Mouse (Mus musculus) Muller cell, postnatal 12 days (primary cell): ENCODE data around the gene Dnaaf1.

Experiments used
- DNase-seq: peaks from one replicate; pipeline ENCODE4 v3.0.0-alpha.2; 2015; ENCODE audit errors: inconsistent ontology term

Gene Dnaaf1

DNA sequence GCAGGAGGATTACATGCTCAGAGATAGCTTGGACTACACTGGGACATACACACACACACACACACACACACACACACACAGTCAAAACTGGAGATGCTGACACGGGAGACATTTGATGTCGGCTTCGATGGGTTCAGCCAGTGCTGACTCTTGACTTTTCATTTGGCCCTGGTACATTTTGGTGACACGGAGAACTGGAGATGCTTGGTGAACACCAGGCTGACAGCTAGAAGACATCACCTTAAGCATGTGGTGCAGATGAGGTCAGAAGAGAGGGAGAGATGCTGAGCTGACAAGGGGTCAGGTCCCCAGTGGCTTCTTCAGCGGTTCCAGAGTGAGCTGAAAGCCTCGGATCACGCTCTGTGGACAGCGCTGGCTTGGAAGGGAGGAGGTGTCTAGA is 48.0 kb downstream of the Dnaaf1 start:
- no peak for DNase-seq

DNA sequence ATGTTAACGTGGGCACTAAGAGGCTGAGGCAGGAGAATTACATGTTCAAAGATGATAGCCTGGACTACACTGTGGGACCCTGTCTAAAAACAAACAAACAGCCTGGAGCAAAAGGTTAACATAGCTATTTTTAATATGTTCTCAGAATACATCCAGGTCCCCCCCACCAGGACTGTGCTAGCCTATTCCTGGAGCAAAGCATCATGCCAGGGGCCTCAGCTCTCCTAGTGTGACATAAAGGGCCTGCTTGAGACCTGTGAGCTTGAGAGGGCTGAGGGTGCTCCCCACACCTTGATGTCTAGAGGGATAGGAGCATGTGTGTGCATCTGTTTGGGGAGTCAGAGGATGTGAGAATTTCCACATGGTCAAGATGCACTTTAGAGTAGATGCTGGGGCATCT is 48.7 kb downstream of the Dnaaf1 start:
- DNase-seq: no peak

DNA sequence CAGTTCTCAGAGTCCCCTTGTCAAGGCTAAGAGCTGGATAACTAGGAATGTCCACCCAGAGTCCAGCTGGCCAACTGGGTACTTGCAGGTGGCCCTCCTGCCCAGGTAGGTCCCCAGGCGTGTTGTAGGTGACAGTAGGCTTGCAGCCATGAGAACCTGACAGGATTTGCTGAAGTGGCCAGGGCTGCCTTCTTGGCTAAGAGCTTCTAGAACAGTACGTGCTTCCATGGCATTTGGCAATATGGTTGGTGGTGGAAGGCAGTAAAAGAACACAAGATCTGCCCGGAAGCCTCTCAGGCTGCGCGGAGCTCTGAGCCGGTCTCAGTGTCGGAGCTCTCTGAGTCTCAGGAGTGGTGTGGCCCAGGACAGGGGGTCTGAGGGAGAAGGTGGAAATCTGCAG is 49.9 kb downstream of the Dnaaf1 start:
- DNase-seq: no peak

DNA sequence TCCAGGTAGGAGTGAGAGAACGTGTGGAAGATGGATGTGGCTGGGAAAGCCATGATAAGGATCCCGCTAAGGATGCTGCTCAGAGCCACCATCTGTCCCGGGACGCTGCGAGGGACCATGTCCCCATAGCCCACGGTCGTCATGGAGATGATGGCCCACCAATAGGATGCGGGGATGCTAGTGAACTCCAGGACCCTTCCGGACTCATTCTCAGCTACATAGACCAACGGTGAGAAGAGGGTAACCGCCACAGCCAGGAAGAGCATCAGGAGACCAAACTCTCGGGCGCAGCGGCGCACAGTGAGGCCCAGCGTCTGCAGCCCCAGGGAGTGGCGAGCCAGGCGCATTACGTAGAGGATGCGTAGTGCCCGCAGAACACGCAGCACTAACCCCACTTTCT is 50.8 kb downstream of the Dnaaf1 start:
- no peak for DNase-seq

DNA sequence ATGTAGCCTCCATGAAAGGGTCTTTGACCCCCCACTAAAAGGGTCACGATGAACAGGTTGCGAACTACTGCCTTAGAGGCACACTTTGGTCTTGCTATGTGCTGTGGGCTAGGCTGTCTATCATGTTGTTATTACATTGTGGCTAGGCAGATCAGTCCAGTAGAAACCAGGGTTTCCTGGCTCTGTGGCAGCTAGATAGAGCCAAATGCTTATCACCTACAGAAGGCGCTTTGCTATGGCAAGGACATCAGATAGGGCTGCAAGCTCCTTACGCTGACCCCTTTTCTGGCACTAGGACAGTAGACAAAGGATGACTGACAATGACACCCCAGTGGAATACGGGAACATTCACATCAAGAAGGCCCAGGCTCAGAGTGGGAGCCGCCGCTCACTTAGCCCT is 52.2 kb downstream of the Dnaaf1 start:
- no peak for DNase-seq

DNA sequence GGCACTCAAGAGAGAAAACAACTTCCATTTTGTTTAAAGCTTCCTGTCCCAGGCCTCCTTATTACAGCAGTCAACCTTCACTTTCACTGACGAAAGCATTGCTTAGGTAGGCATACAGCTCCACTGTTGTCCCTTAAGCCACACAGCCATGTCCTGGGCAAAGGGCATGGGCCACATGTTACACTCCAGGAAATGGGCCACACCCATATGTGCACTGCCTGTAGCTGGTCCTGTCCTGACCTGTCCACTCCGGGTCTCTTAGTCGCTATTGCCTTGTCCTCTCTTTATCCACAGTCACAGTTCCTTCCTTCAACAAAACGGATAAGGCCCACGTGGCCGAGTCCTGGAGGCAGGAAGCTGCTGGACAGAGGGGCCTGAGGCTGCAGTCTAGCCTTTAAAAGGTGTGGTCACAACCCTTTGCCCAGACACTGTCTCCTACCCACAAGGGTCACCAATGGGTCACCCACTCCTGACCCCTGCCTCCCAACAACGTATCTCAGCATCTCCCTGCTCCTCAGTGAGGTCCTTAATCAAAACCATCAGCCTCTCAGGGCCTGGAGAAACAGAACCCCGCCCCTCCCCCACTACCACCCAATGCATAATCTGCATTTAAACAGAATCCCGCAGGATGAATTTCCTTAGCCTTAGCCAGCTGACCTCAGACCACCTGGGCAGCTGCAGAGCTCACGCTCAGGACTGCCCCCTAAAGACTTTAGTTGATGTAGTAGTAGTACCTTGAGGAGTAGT is 52.8 kb downstream of the Dnaaf1 start:
- no peak for DNase-seq

DNA sequence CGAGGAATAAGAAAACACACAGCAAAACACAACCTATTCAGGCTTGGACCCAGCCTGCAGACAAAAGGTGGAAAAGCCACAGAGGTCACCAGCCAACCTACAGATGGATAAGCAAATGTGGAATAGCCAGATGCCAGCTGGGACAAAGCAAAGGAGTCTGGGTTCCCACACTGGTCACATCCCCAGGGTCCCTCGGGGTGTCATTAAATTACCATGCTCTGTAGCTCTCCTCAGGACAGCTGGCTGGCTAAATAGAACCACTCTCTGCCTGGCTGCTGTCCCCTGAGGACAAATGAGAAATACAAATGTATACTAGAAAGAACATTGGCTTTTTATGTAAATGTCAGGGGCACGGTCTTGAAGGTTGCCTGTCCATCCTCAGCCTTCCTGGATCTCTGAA is 55.8 kb downstream of the Dnaaf1 start:
- DNase-seq: no peak

DNA sequence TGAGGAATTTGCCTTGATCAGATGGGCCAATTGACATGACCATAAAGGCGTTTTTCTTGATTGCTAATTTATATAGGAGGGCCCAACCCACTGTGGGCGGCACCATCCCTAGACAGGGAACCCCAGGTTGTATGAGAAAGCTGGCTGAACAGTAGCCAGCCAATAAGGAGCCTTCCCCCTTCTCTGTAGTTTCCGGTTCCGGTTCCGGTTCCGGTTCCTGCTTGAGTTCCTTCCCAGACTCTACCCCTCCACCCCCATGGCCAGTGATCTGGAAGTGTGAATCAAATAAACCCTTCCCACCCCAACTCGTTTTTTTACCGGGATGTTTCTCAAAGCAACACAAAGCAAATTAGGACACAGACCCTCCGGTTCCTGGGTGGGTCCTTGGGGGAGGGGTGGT is 57.2 kb downstream of the Dnaaf1 start:
- DNase-seq: no peak

DNA sequence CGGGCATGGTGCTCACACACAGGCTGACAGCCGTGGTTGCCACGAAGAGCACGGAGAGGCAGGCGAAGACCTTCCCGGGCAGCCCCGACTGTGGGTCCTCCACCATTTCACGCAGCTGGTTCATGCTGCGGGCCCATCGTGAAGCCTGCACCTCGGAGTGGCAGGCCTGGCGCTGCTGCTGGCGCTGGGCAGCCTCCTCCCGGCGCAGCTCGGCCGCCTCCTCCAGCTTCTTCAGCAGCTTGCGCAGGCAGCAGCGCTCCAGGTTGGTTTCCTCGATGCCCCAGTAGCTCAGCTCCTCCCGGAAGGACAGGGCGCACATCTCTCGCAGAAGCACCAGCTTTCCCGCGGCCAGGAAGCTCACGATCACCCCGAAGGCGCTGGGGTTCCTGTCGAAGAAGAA is 57.9 kb downstream of the Dnaaf1 start:
- DNase-seq: no peak

DNA sequence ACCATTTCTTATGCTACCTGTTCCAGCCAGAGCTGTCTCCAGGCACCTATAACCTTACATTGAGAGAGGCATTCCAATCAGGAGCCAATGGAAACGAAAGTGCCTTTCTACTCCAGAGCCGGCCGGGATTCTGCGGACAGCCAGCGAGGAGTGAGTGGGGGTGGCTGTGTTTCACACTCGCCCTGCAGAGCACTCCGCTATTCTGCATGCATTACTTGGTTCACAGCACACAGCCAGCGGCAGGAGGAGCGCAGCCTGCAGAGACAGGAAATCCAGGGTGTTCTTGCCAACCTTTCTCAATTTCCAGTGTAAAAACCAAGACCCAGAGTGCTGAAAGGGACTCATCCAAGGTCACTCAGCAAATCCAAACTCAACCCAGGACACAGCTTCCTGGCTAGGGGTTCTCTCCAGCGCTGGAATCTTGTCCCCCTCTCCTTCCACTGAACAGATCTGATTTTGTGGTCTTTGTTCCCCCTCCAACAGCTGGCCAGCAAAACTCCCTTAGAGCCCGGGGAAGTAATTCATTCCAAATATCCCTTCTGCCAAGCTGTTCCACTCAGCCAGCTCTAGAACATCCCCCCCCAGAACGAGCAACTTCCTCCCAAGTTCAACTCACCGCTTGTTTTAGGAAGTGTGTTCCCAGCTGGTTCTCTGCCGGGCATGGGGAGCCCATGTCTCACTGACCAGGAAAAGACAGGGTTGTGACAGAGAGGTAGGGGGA is 59.7 kb downstream of the Dnaaf1 start:
- peak; percentile 31 for DNase-seq

DNA sequence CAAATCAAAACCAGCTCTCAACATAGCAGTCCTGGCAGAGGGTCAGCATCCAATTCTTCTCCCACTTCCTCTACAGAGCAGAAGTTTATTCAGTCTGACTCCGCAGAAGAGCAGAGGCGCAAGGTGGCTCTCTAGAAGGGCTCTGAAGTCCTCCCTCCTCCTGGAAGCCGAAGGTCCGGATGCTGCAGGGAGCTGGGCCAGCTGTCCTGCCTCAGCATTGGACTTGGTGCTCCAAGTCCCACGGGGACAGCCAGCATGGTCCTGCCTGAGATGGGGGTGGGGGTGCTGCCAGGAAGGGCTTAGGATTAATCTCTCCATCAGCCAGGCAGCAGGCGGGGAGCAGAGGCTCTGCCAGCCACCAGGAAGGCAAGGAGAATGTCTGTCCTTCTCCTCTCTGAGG is 60.3 kb downstream of the Dnaaf1 start, which contains the start of gene Kcng4:
Kcng4 (minus strand) TSS at position 303 of the 400 bp plus-strand sequence.
- no peak for DNase-seq

DNA sequence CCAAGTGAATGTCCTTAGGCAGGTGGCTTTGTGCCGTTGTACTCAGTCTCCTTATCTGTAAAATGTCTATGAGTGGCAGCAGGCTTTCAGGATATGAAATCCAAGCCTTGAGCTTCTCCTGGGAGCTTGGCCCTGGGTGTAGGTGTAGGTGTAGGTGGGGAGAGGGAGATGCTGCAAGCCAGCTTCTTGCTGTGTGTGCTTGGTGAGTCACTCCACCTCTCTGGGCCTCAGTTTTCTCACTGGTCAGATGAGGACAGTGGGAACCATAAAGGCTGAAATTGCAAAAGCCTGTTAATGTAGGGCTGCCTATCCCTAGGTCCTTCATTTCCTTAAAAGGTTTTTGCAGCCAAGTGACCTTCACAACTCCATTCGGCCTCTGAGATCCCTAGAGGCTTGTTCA is 60.9 kb downstream of the Dnaaf1 start:
- no peak for DNase-seq

DNA sequence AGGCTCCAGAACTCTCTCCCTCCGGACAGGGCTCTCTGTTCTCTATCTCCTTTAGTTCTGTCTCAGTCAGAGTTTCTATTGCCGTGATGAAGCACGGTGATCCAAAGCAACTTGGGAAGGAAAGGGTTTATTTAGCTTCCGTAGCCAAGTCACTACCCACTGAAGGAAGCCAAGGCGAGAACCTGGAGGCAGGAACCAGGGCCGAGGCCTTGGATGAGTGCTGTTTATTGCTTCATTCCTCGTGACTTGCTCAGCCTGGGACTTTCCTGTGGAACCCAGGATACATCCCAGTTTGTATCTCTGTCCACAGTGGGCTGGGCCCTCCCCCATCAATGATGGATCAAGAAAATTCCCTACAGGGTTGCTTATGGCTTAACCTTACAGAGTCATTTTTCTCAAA is 61.7 kb downstream of the Dnaaf1 start:
- no peak for DNase-seq

DNA sequence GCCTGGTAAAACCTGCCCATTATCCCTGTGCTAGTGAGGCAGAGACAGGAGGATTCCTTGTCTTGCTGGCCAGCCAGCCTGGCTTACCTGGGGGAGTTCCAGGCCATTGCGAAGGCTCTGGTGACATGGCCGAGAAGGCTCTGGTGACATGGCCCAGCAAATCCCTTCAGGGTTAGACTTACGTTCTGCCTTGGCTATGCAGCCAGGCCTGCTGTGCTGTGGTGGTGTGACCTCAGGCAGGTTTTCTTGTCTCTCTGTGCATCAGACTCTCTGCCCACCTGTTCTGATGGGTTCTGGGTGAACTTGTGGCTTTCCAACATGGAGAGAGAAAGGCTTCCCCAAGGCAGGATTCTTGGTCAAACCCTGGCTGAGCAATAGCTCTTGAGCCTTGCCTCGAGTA is 62.3 kb downstream of the Dnaaf1 start:
- DNase-seq: no peak

DNA sequence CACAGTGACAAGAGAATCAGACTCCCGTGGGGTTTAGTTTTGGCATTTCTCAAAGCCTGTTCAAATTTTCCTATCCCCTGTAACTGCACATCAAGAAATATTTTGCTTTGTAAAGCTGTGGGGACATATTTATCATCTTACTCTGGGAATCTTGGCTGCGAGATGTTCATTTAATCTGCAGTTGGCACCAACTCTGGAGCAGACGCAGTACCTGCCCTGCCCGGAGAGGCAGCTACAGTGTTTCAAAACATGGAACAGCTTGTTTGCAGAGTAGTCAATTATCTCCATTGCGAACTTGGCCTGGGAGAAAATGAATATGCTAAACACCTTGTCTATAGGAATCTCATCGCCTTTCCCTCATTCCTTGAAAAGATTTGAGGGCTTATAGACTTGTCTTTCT is 63.2 kb downstream of the Dnaaf1 start:
- DNase-seq: no peak

DNA sequence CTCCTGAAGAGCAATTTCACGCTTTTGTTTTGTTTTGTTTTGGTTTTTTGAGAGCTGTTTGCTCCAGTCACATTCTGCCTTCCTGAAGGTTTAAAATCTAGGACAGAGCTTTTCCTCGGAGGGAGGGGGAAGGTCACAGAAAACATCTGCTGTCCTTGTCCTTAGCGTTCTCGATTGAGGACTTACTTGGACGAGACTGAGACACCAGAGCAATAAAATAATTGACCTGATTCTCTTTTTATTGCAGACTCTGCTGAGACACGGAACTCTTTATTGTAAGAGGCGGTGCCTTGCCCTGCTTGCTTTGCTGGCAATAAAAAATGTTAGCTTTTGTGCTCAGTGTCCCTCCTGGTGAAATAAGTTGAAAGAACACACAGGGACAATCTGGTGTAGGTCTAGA is 64.8 kb downstream of the Dnaaf1 start:
- DNase-seq: no peak

DNA sequence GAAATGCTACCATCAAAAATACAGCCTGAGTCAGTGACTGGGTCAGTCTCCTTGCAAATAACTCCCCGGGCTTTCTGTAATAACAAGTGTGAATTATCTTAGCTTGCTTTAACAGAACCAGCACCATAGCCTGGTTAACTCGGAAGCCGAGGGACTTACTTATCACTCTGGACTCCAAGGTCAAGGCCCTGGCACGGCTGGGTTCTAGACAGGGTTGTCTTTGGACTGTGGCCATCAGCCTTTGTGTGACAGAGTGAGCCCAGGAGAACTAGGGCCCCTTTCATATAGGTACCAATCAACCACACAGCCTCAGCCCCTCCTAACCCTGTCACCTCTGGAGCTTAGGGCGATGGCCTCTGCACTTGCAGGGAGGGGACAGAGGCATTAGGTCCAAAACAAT is 66.0 kb downstream of the Dnaaf1 start:
- no peak for DNase-seq

DNA sequence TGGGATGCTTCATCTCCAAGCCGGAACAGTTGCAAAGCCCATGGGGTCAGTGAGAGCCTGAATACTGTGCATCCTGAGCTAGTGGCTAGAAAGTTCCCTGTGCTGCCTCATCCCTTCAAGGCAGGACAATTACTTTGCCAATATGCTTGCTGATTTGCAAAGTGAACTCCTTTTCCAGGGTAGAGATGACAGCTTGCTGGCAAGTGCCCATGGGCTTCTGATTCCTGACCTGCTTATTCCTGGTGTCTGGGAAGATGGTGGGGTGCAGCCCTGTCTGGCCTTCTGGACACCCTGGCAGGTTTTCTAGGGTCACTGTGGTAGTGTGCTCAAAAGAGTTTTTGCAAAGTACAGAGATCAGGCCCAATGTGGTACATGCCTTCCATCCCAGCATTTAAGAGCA is 67.9 kb downstream of the Dnaaf1 start:
- DNase-seq: no peak

DNA sequence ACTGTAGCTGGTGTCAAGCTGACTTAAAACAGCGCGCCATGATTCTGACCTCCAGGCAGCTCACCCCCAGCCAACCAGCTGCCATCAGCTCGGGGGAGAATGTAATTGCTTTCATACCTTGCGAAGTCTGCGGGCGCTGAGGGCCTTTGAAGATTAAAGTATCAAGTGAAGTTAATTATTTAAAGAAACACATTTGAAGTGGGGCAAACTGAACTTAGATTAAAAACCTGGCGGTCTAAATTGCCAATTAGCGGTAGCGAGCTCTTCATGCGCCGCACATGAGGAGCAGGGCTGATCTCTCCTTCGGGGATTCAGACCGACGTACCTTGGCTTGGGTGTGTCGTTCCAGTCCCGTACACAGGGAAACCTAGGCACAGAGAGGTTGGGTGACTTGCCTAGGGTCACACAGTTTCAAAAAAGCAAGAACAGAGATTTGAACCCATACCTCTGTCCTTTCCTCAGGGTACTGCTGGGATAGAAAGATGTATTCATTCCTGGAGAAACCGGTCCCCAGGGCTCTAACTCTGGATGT is 69.5 kb downstream of the Dnaaf1 start:
- DNase-seq: no peak

DNA sequence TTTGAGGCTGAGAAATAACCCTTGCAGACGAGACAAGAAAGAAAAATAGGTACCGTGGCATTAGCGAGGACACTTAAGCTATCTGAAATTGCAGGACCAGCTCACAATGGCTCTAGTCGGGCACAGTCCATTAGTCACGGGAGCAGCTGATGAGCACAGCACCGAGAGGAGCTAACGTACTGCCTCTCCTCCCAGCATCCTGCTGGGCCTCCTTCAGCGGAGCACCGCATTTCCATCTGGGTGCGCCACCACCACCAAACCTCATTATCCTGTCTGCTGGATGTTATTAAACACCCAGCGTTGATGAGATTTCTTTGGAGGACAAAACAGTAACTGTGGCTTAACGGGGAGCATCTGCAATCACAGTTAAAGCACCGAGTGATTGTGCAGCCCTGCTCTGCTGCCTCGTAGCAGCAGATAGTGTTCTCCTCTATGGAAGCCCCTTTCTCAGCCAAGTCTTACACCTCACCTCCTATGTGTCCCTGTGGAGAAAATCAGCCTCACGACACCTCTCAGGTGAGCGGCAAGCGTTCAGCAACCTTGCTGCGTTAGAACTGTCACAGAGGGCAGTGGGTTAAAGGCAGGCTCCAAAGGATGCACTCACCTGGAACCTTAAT is 70.1 kb downstream of the Dnaaf1 start:
- no peak for DNase-seq

DNA sequence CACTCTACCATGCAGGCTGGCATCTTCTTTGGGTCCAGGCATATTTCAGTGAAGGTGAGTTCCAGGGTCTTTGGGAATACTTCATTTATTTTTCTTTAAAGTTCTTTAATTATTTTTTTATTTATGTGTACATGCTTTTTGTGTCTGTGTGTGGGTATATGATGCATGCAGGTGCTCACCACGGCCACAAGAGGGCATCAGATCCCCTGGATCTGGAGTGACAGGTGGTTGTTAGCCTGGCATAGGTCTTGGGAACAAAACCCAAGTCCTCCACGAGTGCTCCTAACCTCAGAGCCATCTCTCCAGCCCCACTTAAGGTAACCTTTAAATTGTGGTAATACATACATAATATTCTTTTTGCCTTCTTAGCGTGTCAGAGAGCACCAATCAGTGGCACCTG is 71.2 kb downstream of the Dnaaf1 start:
- no peak for DNase-seq

DNA sequence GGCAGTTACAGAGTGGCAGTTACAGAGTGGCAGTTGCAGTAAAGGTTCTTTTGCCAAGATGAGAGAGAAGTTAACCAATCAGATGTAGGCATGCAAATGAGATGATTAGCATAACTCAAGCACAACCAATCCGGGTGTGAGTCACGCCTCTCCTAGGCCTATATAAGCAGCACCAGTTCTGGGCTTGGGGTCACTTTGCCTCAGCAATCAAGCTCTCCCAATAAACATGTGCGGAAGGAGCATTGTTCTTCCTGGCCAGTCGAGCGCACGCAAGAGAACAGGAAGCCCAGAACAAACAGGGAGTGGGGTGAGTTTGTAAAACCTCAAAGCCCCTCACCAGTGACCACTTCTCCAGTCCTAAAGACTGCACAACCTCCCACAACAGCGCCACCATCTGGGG is 71.8 kb downstream of the Dnaaf1 start:
- DNase-seq: no peak
